Mouse (Mus musculus): ENCODE measurements at regions not wholly inside any gene's neighbourhood (a gene's known extent, or its start where the extent isn't known, plus 50 kb on each side); places are given as distances from the start of the nearest gene placed in this dataset.

GRCm38 (mm10) chr5:100981849-100982572, 136.5 kb downstream of the Gpat3 start:
- DNase-seq = no peak

GRCm38 (mm10) chr5:100976736-100977135, 131.2 kb downstream of the Gpat3 start:
- DNase-seq = peak; percentile 30 to 58

GRCm38 (mm10) chr5:100951210-100951609, 105.7 kb downstream of the Gpat3 start:
- DNase-seq = no peak
